Comparison of ENCODE assay signal across 29 mouse cellular contexts in the genomic region with DNA sequence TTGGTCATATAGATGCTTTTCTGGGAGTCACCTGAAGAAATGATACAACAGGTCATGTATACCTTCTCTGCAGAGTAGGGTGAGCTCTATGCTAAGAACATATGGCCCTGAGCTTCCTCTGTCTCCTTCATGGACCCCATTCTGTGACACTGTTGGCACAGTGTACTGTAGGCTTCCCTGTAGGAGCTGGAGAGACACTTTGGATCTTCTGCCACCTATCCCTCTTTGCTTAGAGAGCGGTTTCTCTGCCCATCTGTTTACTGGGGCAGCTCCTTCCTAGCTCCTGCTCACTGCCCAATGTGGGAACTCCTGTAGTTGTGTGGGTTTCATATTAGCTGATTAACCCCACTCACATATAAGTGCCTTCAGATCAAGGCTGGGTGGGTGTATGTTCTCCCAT. TPM values are rescaled to one million over a fixed set of nuclear protein-coding genes. Genes with fewer than 3 reads are reported as not detected.
DNase-seq lines count a peak whose midpoint lies in the region; ATAC-seq and TF ChIP-seq lines count a peak whose summit lies in the region.
"Had no signal": no experiment of that assay in that cellular context is flagged by ENCODE, and none has a peak within 500 bp of the region (broad histone marks: within the 10 kb centered on the region; RNA-seq: fewer than 3 reads in every experiment).

No protein-coding gene starts in this region.

- no peak overlapping the region for H3K4me3 ChIP-seq in lung, postnatal 0 days (ENCODE audit: low read depth, low read length)
- H3K4me3 ChIP-seq: embryonic facial prominence, embryonic 15.5 days; forebrain, embryonic 13.5 days; limb, embryonic 12.5 days; neural tube, embryonic 15.5 days; stomach, embryonic 15.5 days had no signal

- no peak for TF ChIP-seq EP300 in lung, postnatal 0 days (IDR thresholded peaks at IDR 0.05)

- no peaks in the 10 kb centered on the region for H3K36me3 ChIP-seq in lung, postnatal 0 days (ENCODE audit: insufficient read depth, low read length)
- H3K36me3 ChIP-seq: embryonic facial prominence, embryonic 15.5 days; limb, embryonic 12.5 days; neural tube, embryonic 15.5 days; stomach, embryonic 15.5 days had no signal

- no peak overlapping the region for H3K9ac ChIP-seq in lung, postnatal 0 days (replicated peaks; ENCODE audit: low read depth)
- H3K9ac ChIP-seq: embryonic facial prominence, embryonic 15.5 days; forebrain, embryonic 13.5 days; hindbrain, embryonic 14.5 days; limb, embryonic 12.5 days; neural tube, embryonic 15.5 days; stomach, embryonic 15.5 days had no signal

- H3K4me2 ChIP-seq in lung, postnatal 0 days (replicated peaks; ENCODE audit: low read depth, low read length): no peak overlapping the region
- H3K4me2 ChIP-seq: embryonic facial prominence, embryonic 15.5 days; forebrain, embryonic 13.5 days; heart, embryonic 11.5 days; hindbrain, embryonic 14.5 days; limb, embryonic 12.5 days; liver, embryonic 11.5 days; neural tube, embryonic 15.5 days; stomach, embryonic 15.5 days had no signal

- DNase-seq in cerebellum, postnatal 4 days (ENCODE audit: low spot score in 2 of 2): no peak
- peak; percentile 65 for DNase-seq in cerebellum, adult 9-10 months
- DNase-seq in cerebellum, postnatal 36 days: peak; percentile 25 to 48
- DNase-seq in lung, postnatal 0 days (ENCODE audit: low spot score): no peak
- no peak for DNase-seq in urinary bladder, postnatal 4 days (ENCODE audit: low spot score in 2 of 2)
- DNase-seq in urinary bladder, postnatal 14 days (ENCODE audit: low spot score): no peak
- DNase-seq: adrenal gland, adult 2 months; adrenal gland, postnatal 36 days; embryo, embryonic 11 days; gastrocnemius, postnatal 14 days; kidney, adult 11 months; kidney, postnatal 14 days; layer of hippocampus, adult 9-11 months; lung, postnatal 4 days; midbrain, embryonic 14.5 days; right cerebral cortex, postnatal 25 days; thymus, postnatal 14 days had no signal

- H3K9me3 ChIP-seq in lung, postnatal 0 days (ENCODE audit: low read length): no peaks in the 10 kb centered on the region
- H3K9me3 ChIP-seq: embryonic facial prominence, embryonic 15.5 days; forebrain, embryonic 13.5 days; limb, embryonic 12.5 days; neural tube, embryonic 15.5 days; stomach, embryonic 15.5 days had no signal

- H3K27ac ChIP-seq in lung, postnatal 0 days (ENCODE audit: low read length): no peak overlapping the region
- H3K27ac ChIP-seq: embryonic facial prominence, embryonic 15.5 days; forebrain, embryonic 13.5 days; hindbrain, embryonic 14.5 days; limb, embryonic 12.5 days; neural tube, embryonic 15.5 days; stomach, embryonic 15.5 days had no signal

- H3K27me3 ChIP-seq in lung, postnatal 0 days (replicated peaks; ENCODE audit: insufficient read depth, low read length): no peaks in the 10 kb centered on the region
- H3K27me3 ChIP-seq: CH12.LX; embryonic facial prominence, embryonic 15.5 days; forebrain, embryonic 13.5 days; limb, embryonic 12.5 days; neural tube, embryonic 15.5 days; stomach, embryonic 15.5 days had no signal

- ATAC-seq in cerebellum, adult (ENCODE audit: insufficient number of reproducible peaks, low FRiP score, low TSS enrichment): peak; percentile 86
- no peak for ATAC-seq in lung, postnatal 0 days
- no peak for ATAC-seq in inflammation-experienced regulatory T-cells, adult 6 months
- ATAC-seq: activated CD4-positive, CD25-positive, alpha-beta regulatory T cell, adult 4 months; forebrain, embryonic 13.5 days had no signal

- TF ChIP-seq CTCF in lung, postnatal 0 days (IDR thresholded peaks at IDR 0.05): no peak

- H3K4me1 ChIP-seq in lung, postnatal 0 days (ENCODE audit: insufficient read depth, low read depth, low read length): no peaks in the 10 kb centered on the region
- H3K4me1 ChIP-seq: stomach, embryonic 15.5 days had no signal

- 81% methylated on average over 1 of the region's 1 CpGs for WGBS in lung, postnatal 0 days

RNA-seq across cellular contexts. Expression of gene Stx18, which starts 28.1 kb away (rescaled TPM):
- 27.9 and 29.1 TPM in 2 replicates for polyA plus RNA-seq in lung, postnatal 0 days (2015; fragmentation: Nextera tagmentation; extraction: Ambion mirVana)
- polyA plus RNA-seq in inflammation-experienced regulatory T-cells, adult 6 months (2017; shearing (Covaris generic)): 10 to 100 TPM; 22.4 to 29.8 (median 25.4) TPM

Comparison
In these comparisons a context has a peak if more than half of its experiments do, and no peak if none do; other contexts are left out.
1. DNase-seq: peak in cerebellum, adult 9-10 months (single experiment) and cerebellum, postnatal 36 days (2 of 2); none in cerebellum, postnatal 4 days (0 of 2), lung, postnatal 0 days (single experiment), urinary bladder, postnatal 4 days (0 of 2) and urinary bladder, postnatal 14 days (single experiment).